Mouse (Mus musculus) brain, embryonic 18.5 days (tissue): ENCODE results near the gene Cryaa.

ENCODE experiments used
- DNase-seq: peaks from one replicate; pipeline ENCODE4 v3.0.0-alpha.2; 2012; ENCODE audit warnings: low read depth, low spot score

Cryaa gene

GRCm38 (mm10) chr17:31710455-31710854 lies 32.8 kb downstream of the Cryaa start:
- DNase-seq = no peak

DNA sequence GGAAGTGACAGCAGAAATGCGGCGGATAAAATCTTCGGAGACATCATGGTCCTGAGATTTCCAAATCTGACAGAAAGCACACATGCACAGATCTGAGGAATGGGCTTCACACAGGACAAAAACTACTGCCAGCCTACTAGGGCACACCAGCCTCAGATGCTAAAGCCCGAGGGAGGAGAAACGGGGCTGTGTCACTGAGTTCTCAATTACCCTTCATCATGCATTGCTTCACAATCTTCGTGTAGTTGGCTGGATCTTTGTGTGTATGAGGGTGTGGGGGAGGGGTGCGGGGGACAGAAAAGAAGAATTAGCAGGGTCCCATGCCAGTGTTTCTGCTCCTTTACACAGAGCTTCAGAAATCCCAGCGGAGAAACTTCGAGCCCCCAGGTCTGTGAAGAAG lies 36.1 kb downstream of the Cryaa start:
- no peak for DNase-seq

- DNase-seq = no peak
Measured at GRCm38 (mm10) chr17:31714125-31714524, 36.5 kb downstream of the Cryaa start.

- DNase-seq = no peak
Measured at GRCm38 (mm10) chr17:31715006-31715405, 37.4 kb downstream of the Cryaa start.

DNA sequence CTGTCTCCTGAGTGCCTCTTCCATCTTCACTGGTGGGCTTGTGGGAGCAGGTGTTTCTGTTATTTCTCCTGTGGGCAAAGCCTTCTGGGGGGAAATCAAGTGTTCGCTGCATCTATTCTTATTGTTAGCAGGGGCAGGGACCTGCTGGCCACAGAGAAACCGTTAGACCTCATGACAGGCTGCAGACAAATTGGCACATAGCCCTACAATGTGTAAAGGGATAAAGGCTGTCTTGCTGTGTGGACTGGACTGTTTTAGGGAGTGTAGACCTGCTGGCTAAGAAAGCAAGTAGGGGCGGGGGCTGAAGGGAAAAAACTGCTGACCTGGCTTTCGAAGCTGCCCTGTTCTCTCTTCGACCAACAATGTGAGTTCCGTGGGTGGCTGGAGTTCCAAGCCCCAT lies 44.0 kb downstream of the Cryaa start:
- no peak for DNase-seq

DNA sequence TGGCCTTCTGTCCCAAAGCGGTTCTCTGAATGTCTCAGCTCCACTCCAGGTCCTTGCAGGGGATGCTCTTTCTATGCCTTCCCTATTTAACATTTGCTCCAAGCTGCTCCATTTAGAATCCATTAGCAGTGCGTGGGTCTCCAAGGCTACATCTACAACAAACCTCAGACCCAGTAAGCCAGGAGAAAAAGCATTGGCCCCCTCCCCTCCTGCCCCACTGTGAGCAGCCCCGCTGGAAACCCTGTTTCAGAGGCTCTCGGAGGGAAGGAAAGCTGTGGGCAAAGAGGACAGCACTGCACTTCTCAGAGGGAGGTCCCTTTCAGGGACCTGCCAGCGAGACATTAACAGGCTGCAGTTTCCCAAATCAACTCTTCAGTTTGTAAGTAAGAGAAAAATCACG lies 47.8 kb downstream of the Cryaa start:
- DNase-seq = no peak

DNA sequence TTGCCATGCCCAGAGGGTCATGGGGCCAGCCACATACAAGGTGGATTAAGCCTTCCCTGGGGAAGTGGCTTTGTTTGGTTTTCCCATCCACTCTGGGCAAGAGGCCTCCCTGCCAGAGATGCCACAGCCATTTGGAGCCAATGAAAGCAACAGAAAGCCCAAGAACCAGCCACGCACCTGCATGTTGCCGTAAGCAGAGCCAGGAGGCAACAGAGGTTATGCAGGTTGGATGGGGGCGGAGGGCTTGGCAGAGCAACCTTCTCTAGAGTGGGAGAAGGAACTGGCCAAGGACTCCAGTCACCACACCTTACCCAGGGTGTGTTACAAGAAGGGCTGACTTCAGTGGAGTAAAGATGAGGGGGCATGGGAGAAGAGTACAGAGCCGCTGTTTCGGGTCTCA lies 48.6 kb downstream of the Cryaa start:
- no peak for DNase-seq

- no peak for DNase-seq
Measured at GRCm38 (mm10) chr17:31727230-31727629, 49.6 kb downstream of the Cryaa start.

DNA sequence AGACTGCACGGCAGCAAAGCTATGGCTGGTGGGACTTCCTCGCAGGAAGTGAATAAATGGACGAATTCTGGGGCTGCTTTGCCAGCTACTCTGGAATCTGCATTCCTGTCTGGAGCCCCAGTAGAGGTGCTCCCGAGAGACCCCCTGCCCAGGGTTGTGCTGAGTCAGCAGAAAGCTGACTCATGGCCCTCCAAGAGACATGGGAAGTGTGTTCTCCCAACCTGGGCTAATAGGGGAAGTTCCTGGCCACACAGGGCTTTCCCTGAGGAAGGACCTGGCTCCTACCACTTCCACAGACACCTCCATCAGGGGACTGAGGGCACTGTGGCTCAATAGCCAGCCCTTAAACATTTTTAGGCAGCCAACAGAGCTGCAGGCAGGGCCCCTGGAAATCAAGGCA lies 50.4 kb downstream of the Cryaa start:
- DNase-seq = no peak

DNA sequence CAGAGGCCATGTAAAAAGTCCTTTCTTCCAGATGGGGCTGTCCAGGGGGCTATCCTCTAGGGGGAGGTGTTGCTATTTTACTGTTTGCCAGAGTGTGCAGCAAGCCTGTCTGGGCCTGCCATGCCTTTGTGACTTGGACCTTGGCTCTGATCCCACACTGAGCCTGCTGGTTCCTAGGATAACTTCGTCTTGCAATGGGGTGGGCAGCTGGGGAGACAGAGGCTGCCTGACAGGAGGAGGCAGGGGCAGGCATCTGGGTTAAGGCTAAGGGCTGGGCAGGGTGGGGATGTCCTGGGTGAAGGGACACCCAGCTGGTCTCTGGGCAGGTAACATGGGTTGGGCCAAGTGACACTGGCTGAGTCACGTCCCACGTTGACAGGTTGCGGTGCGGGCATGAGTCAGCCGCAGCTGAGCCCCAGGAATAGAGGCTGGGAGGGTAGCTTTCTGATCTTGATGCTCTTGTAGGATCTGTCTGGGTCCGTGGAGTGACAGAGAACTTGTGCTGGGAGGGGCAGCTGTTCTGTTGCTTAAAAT lies 51.4 kb downstream of the Cryaa start:
- DNase-seq = no peak

DNA sequence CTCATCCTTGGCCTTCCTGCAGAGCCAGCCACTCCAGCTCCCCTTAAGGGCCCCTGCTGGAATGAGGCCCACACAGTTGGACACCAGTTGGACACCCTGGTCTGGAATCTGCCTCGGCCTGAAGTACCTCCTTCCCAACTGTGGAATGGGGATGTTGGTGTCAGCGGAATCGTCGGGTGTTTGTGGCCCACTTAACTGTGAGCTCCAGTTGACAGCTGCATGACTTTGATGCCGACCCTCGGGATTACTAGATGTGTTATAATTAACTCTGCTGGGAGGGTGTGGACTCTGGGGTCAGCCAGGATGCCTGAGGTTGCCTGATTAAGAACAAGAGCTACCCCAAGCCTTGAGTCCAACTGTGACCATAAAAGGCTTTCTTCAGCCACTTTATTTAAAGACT lies 53.4 kb downstream of the Cryaa start:
- DNase-seq = no peak
